Mouse (Mus musculus) forelimb bud, embryonic 11.5 days (tissue): ENCODE measurements around the gene Ckap2.
"Not testable (repeated sequence)": the region's sequence is repeated elsewhere in the genome, so short reads cannot be mapped to it uniquely, and the experiment has no call there.

Experiments
- DNase-seq: peaks from one replicate; pipeline ENCODE4 v3.0.0-alpha.2; 2012; ENCODE audit warnings: low read depth, low spot score

Gene Ckap2

DNA sequence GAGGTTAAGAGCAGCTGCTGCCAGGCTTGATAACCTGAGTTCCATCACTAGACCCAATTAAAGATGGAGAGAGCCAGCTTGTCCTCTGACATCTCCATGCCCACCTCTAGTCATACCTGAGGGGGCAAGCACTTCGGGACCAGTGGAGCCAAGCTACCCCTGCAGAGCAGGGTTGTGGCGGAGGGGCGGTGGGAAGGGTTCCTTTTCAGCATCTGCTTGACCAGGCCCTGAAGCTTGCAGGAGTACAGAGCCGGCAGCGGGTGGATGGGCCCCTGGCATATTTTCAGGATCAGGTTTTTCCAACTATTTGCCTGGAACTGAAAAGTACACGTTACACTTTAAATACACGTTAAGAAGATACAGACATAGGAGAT is 37.3 kb downstream of the Ckap2 start:
- DNase-seq, result no peak

GRCm38 (mm10) chr8:22147706-22148366 is 37.8 kb downstream of the Ckap2 start:
- no peak for DNase-seq

- DNase-seq, result no peak
Measured at GRCm38 (mm10) chr8:22145831-22146230, 39.8 kb downstream of the Ckap2 start.

- no peak for DNase-seq
Measured at GRCm38 (mm10) chr8:22143764-22144491, 41.7 kb downstream of the Ckap2 start.

DNA sequence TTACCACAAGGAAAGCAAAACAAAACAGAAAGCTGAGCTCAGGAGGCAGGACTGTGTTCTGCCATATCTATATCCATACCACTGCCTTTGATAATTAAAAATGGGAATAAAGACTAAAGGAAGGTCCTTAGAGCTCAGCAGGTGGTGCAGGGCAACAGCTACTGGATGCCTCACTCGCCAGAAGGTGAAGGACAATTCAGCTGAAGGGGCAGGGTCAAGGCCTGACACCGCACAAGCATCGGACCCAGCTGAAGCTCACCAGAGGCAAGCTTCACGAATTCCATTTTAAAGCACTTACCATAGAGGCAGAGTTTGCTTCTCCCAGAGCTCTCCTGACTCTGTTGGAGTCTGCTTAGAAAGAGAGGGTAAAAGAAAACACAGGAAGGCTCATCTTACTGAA is 43.0 kb downstream of the Ckap2 start:
- no peak for DNase-seq

GRCm38 (mm10) chr8:22141836-22142385 is 43.7 kb downstream of the Ckap2 start:
- no peak for DNase-seq

- not testable (repeated sequence) for DNase-seq
Measured at GRCm38 (mm10) chr8:22136462-22136861, 49.2 kb downstream of the Ckap2 start.

- no peak for DNase-seq
Measured at GRCm38 (mm10) chr8:22134750-22135135, 50.9 kb downstream of the Ckap2 start.

DNA sequence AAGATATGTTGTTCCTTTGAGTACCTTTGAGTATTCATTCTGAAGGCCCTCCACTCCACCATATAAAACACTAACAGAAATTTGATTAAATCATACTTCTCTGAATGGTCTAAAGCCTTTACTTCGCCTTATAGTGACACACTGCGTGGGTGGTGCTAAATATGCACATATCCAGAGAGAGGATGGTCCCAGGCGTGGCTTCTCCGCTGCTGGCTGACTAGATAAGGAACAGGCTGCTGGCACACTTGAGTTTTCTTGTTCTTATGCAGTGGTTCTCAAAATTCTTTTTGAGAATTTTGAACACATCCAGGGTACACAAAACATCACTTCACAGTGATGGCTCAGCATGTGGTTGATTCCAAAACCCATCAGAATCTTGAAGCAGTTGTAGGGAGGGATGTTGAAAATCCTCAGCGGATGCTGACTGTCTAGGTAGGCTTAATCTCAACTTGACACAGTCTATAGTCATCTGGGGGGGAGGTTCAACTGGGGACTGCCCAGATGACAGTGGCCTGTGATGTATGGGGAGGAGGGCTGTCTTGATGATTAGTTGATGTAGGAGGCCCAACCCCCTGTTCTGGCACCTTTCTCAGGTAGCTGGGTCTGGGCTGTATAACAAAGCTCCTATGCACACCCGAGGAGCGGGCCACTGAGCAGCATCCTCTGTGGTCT is 51.4 kb downstream of the Ckap2 start:
- DNase-seq, result no peak

- no peak for DNase-seq
Measured at GRCm38 (mm10) chr8:22132062-22132461, 53.6 kb downstream of the Ckap2 start.

DNA sequence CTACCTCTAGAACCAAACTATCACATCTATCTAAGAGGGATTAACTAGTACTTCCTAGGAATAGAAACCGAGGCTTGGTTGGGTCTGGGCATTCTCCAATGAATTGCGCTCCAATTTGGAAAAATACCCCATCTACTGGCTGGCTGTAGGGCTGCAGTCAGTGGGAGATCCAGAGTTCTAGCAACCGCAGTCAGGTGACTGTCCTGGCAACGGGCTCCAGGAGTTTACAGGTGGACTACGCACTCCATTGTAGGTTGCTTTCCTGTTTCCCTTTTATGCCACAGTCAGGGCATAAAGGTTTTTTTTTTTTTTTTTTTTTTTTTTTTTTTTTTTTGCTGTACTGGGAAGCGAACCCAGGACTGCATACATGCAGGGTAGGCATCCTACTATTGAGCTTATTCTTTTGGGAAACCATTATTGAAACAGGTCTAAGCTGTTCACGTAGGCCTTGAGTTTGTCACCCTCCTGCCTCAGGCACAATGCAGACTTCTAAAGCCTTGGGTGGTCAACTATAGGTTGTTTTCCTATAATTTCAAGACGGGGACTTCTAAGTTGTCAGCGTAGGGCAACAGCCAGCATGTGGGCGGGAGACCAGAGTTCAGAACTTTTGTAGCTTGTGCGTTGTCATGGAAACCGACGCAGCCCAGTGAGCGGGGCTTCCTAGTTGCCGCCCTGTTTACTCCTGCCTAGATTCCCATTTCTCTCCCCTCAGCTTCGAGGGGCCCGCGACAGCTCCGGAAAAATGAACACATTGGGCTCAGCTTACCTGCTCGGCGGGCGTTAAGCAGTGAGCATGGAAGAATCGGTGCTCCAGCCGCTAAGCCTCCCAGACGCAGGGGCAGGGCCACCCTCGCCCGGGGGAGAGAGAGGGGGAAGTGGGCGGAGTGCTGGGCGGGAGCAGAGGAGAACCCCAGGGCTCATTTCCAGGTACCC is 61.1 kb downstream of the Ckap2 start, which contains the start of gene Nek5:
TSS of gene Nek5 (minus strand) at position 834 of the 933 bp plus-strand sequence.
- peak; percentile 79 for DNase-seq
